Mouse (Mus musculus) thymus, postnatal 10 days (tissue): ENCODE data around the gene Ccr6.
"Not testable (repeated sequence)": the region's sequence is repeated elsewhere in the genome, so short reads cannot be mapped to it uniquely, and the experiment has no call there.

Source experiments
- DNase-seq, 2 experiments: peaks; one replicate each; pipeline ENCODE4 v3.0.0; 2021; ENCODE audit warnings: low spot score in 2 of 2

Gene Ccr6

GRCm38 (mm10) chr17:8235743-8236142, at the start of gene Ccr6:
TSS of gene Ccr6 (plus strand) at chr17:8236043.
- no peak for DNase-seq

GRCm38 (mm10) chr17:8193678-8194077, 42.2 kb upstream of the Ccr6 start:
- DNase-seq: no peak

- DNase-seq: no peak
These were observed 40.0 kb upstream of the Ccr6 start for GRCm38 (mm10) chr17:8195685-8196376.

GRCm38 (mm10) chr17:8197652-8198051, 38.2 kb upstream of the Ccr6 start:
- DNase-seq: no peak

GRCm38 (mm10) chr17:8199067-8199935, 36.5 kb upstream of the Ccr6 start:
- no peak for DNase-seq

- DNase-seq: no peak
These were observed 35.9 kb upstream of the Ccr6 start for GRCm38 (mm10) chr17:8199936-8200330.

GRCm38 (mm10) chr17:8203487-8203886, 32.4 kb upstream of the Ccr6 start:
- no peak for DNase-seq

- not testable (repeated sequence) for DNase-seq
These were observed 30.6 kb upstream of the Ccr6 start for GRCm38 (mm10) chr17:8205221-8205631.

GRCm38 (mm10) chr17:8206691-8207090, 29.2 kb upstream of the Ccr6 start:
- no peak for DNase-seq

- DNase-seq: no peak
These were observed 26.1 kb upstream of the Ccr6 start for GRCm38 (mm10) chr17:8209696-8210095.

- DNase-seq: no peak
These were observed 25.7 kb upstream of the Ccr6 start for GRCm38 (mm10) chr17:8210170-8210569.

GRCm38 (mm10) chr17:8210675-8211074, 25.2 kb upstream of the Ccr6 start:
- no peak for DNase-seq

- no peak for DNase-seq
These were observed 24.4 kb upstream of the Ccr6 start for GRCm38 (mm10) chr17:8211399-8211798.

- no peak for DNase-seq
These were observed 21.5 kb upstream of the Ccr6 start for GRCm38 (mm10) chr17:8214369-8214768.

GRCm38 (mm10) chr17:8215016-8215745, 20.7 kb upstream of the Ccr6 start:
- DNase-seq: no peak

GRCm38 (mm10) chr17:8223225-8223624, 12.6 kb upstream of the Ccr6 start:
- no peak for DNase-seq

- DNase-seq: no peak
These were observed 11.8 kb upstream of the Ccr6 start for GRCm38 (mm10) chr17:8224072-8224471.

GRCm38 (mm10) chr17:8225166-8225565, 10.7 kb upstream of the Ccr6 start:
- DNase-seq: no peak

- DNase-seq: no peak
These were observed 10.1 kb upstream of the Ccr6 start for GRCm38 (mm10) chr17:8225746-8226145.

- DNase-seq: no peak
These were observed 7.2 kb upstream of the Ccr6 start for GRCm38 (mm10) chr17:8228622-8229021.

GRCm38 (mm10) chr17:8229607-8230006, 6.2 kb upstream of the Ccr6 start:
- no peak for DNase-seq

GRCm38 (mm10) chr17:8232089-8232488, 3.8 kb upstream of the Ccr6 start:
- DNase-seq: no peak
